Mouse (Mus musculus): ENCODE results near the gene Rsph3a.
A peak's percentile ranks its signal among the peaks of the same experiment; 100 is the strongest.

Rsph3a gene

GRCm38 (mm10) chr17:7945117-7946052 lies at the start of gene Rsph3a:
Rsph3a (plus strand) TSS chr17:7945614.
- peak; percentile 88 for DNase-seq

DNA sequence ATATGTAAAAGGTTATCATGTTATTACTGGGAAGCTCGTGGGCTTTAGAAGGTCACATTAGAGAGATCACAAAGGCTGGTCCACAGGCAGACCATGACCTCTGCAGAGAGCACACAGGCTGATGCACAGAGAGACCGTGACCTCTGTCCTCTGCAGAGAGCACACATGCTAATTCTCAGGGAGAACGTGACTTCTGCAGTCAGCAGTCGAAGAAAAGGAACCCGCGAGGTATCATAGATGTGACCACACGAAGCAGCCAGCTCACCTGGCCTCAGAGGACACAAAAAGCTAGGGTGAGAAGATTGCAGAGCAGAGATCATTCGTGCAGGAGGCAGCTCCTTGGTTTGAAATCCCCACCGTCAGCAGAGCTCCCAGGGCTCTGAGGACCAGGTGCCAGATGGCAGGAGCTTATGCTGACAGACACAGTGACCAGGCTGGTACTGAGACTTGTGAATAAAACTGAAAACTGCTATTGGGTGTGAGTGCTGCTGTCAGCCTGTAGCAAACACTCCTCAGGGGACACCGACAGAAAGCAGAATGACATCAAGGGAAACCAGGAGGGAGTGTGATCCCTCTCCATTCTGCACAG lies 49.3 kb upstream of the Rsph3a start:
- no peak for DNase-seq

DNA sequence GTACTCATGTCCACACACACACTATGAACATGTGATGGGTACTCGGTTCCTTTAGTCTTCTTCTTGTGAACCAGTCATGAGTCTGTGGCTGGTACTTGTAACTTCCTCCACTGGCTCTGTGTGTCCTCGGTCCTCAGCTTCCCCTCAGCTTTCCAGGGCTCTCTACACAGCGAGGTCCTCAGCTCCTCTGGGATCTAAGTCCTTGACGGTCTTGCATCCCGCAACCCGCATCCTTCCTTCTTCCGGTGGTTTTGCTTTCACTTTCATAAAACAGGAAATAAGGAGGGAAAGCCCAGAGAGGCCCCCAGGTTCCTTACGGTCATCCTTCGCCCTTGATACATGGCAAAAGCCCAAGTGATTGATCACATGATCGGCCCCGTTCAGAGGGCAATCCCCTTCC lies 48.3 kb upstream of the Rsph3a start:
- DNase-seq, result no peak

GRCm38 (mm10) chr17:7897756-7898155 lies 47.7 kb upstream of the Rsph3a start:
- no peak for DNase-seq

DNA sequence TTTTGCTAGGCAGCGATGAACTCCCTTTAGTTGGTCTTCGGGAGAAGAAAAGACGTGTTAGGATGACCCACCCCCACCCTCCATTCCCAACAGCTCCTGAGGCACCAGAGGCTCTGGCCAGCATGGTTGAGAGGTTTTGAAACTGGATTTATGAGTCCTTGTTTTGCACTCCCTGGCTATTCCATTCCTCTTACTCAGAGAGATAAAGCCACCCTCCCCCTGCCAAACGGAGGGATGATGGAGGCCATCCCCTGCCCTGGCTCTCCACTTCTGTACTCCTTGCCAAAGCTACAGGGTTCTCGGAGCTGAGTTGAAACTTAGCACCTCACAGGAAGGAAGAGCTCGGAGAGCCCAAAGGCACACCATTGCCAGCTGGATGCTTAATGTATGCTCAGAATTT lies 46.2 kb upstream of the Rsph3a start:
- no peak for DNase-seq

GRCm38 (mm10) chr17:7899961-7900360 lies 45.5 kb upstream of the Rsph3a start:
- DNase-seq, result no peak

DNA sequence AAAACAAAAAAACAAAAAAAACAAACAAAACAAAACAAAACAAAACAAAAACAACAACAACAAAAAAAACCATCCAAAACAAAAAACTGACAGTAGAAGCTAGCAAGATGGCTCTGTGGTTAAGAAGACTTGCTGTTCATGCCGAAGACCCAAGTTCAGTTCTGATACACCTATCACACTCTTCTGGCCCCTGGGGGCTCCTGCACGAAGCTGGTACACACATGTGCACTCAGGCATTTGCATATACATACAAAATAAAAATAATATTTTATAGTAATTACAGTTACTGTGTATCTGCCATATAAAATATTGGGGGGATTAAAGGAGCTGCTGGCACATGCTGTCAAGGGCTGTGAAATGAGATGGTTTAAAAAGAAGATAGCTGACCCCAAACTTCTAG lies 43.9 kb upstream of the Rsph3a start:
- no peak for DNase-seq

GRCm38 (mm10) chr17:7902362-7902761 lies 43.1 kb upstream of the Rsph3a start:
- peak; percentile 11 for DNase-seq

- no peak for DNase-seq
Measured at GRCm38 (mm10) chr17:7904992-7905391, 40.4 kb upstream of the Rsph3a start.

GRCm38 (mm10) chr17:7905936-7906685 lies 39.3 kb upstream of the Rsph3a start:
- DNase-seq, result no peak

- DNase-seq, result no peak
Measured at GRCm38 (mm10) chr17:7914596-7915227, 30.7 kb upstream of the Rsph3a start.

GRCm38 (mm10) chr17:7915791-7916190 lies 29.6 kb upstream of the Rsph3a start:
- no peak for DNase-seq

- DNase-seq, result no peak
Measured at GRCm38 (mm10) chr17:7916782-7917574, 28.4 kb upstream of the Rsph3a start.

GRCm38 (mm10) chr17:7918355-7918754 lies 27.1 kb upstream of the Rsph3a start:
- no peak for DNase-seq

DNA sequence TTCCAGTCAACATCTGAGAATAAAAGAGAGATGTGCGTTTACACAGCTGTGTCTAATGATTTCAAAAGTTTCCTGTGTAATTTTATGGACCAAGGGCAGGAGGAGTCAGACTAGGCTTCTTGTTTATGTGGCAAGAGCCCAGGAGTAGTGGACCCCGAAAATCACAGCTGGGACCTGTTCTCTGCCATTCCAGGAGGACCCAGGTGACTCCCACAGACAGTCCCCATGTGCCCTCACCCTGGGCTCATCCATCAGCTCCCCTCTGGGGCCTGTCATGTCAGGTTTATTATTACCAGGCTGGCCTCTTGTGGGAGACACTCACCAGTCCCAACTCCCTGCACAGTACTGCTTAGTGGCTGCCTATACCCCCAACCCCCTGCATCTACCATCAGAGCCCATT lies 26.2 kb upstream of the Rsph3a start:
- no peak for DNase-seq

- no peak for DNase-seq
Measured at GRCm38 (mm10) chr17:7922564-7922963, 22.9 kb upstream of the Rsph3a start.

GRCm38 (mm10) chr17:7924185-7924725 lies 21.2 kb upstream of the Rsph3a start:
- no peak for DNase-seq

DNA sequence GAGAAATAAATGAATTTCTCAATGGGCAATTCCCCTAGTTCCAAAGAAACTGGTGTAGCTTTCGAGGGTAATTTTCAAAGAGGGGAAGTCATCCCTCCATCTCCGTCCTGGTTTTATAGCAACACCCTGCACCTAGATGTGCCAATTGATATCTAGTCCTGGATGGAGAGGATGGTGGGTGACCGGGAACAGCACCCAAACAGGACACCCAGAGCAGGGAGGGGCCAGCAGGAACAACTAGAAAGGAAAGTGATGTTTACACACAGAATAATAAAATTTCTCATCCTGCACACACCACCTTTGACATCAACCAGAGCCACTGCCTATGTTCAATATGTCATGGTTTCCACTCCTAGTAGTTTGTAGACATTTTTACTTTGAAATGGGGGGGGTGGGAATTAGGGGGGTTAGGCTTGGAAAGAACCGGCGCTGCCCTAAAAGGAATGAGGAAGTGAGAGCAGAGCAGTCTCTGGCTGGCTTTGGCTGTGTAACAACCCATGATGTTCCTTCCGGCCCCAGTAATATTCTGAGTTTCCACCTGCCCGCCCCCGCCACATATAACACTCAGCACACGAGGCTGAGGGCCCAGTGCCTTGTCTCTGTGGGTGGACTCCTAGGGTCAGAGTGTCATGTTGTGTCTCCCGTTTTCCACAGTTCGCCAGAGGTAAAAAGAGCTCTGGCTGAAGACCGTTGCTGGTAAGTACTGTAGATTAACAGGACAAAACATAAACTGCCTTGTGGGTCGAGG lies 19.8 kb upstream of the Rsph3a start, which contains the start of gene Tagap:
TSS of gene Tagap (plus strand) at position 588 of the 748 bp plus-strand sequence.
- no peak for DNase-seq

GRCm38 (mm10) chr17:7927582-7928535 lies 17.6 kb upstream of the Rsph3a start:
- DNase-seq, result peak; percentile 67

- DNase-seq, result no peak
Measured at GRCm38 (mm10) chr17:7928662-7929061, 16.8 kb upstream of the Rsph3a start.
